Mouse (Mus musculus) hindbrain, embryonic 16.5 days (tissue): Measurements from ENCODE around the gene Cdc6. TPM values are rescaled to one million over a fixed set of nuclear protein-coding genes. Genes with fewer than 3 reads are reported as not detected.

Experiments
- ATAC-seq: fragments of 200-750 bp; cut with Nextera tagmentation; 2 replicates; pipeline ENCODE4 v1.8.0; 2017; ENCODE audit warnings: moderate TSS enrichment, moderate library complexity
- H3K27ac ChIP-seq: fragments of 300-500 bp; sonication (generic); 2 replicates; pipeline ENCODE4 v1.5.1; 2014; ENCODE audit warnings: low read depth, mild to moderate bottlenecking, control low read depth, low read length, moderate library complexity
- H3K27me3 ChIP-seq: fragments of 300-500 bp; sonication (generic); replicated peaks from 2 replicates; pipeline ENCODE4 v1.6.1; 2014; ENCODE audit warnings: low read length; ENCODE audit not compliant: control insufficient read depth, insufficient read depth
- H3K36me3 ChIP-seq: fragments of 300-500 bp; sonication (generic); 2 replicates; pipeline ENCODE4 v1.6.1; 2014; ENCODE audit warnings: mild to moderate bottlenecking, low read length, moderate library complexity, mixed read lengths; ENCODE audit not compliant: control insufficient read depth, insufficient read depth
- H3K4me1 ChIP-seq: fragments of 300-500 bp; sonication (generic); 2 replicates; pipeline ENCODE4 v1.6.1; 2014; ENCODE audit warnings: low read depth, low read length; ENCODE audit not compliant: control insufficient read depth, insufficient read depth
- H3K4me2 ChIP-seq: fragments of 300-500 bp; sonication (generic); 2 replicates; pipeline ENCODE4 v1.6.1; 2014; ENCODE audit warnings: mild to moderate bottlenecking, low read length, control low read depth, moderate library complexity
- H3K4me3 ChIP-seq: fragments of 300-500 bp; sonication (generic); 2 replicates; pipeline ENCODE4 v1.5.1; 2014; ENCODE audit warnings: mild to moderate bottlenecking, low read length, control low read depth, moderate library complexity
- H3K9ac ChIP-seq: fragments of 300-500 bp; sonication (generic); 2 replicates; pipeline ENCODE4 v1.6.1; 2014; ENCODE audit warnings: low read depth, mild to moderate bottlenecking, control low read depth, low read length, moderate library complexity
- H3K9me3 ChIP-seq: fragments of 300-500 bp; sonication (generic); 2 replicates; pipeline ENCODE4 v1.6.1; 2014; ENCODE audit warnings: mild to moderate bottlenecking, low read length, moderate library complexity; ENCODE audit not compliant: control insufficient read depth
- WGBS: fragments of 180-500 bp; shearing (Covaris S2); extraction: QIAGEN DNeasy Blood & Tissue Kit; methylation state at CpG from one replicate; pipeline ENCODE4 v1.1.7; 2014; 5-methylcytosine and 5-hydroxymethylcytosine counted together
- polyA plus RNA-seq: library from polyadenylated mRNA; unstranded; fragments of >200 nt; fragmentation: Nextera tagmentation; extraction: Ambion mirVana; gene quantifications from 2 replicates; pipeline ENCODE4 v1.2.1, GENCODE M21; 2015

Cdc6 gene
- polyA plus RNA-seq, result 4.6 and 6.3 TPM in 2 replicates

GRCm38 (mm10) chr11:98907437-98908173 lies at the start of gene Cdc6:
TSS of gene Cdc6 (plus strand) at chr11:98907801.
- Histone ChIP-seq H3K9me3 (no peaks in the 10 kb centered on the region), H3K27ac (no peak within 1 kb of the TSS), H3K4me2 (peak within 1 kb of the TSS; percentile 98), H3K4me3 (peak within 1 kb of the TSS; percentile 52), H3K36me3 (no peaks in the 10 kb centered on the region), H3K9ac (peak within 1 kb of the TSS; percentile 52), H3K4me1 (peaks cover 6% of the 10 kb centered on the region), H3K27me3 (no peaks in the 10 kb centered on the region)
- ATAC-seq, result peak; percentile 98
- under 1% methylated on average over 49 of the region's 49 CpGs for WGBS

- Histone ChIP-seq H3K4me3 (no peak overlapping the region), H3K9ac (no peak overlapping the region), H3K27me3 (no peaks in the 10 kb centered on the region), H3K36me3 (no peaks in the 10 kb centered on the region), H3K4me2 (no peak overlapping the region), H3K9me3 (no peaks in the 10 kb centered on the region), H3K27ac (no peak overlapping the region), H3K4me1 (peaks cover 3% of the 10 kb centered on the region; the same call in 1 of the 2 replicates)
- peak; percentile 40; the same call in 1 of the 2 replicates for ATAC-seq
- WGBS, result 32% methylated on average over 14 of the region's 14 CpGs
Measured at GRCm38 (mm10) chr11:98858759-98859731, 48.6 kb upstream of the Cdc6 start.

- 0 out of 2 replicates have a peak, but pooled peaks cover 2% of the 10 kb centered on the region for H3K36me3 ChIP-seq
- WGBS, result 5% methylated on average over 41 of the region's 41 CpGs
- peaks cover 3% of the 10 kb centered on the region; the same call in 1 of the 2 replicates for H3K4me1 ChIP-seq
- H3K4me2 ChIP-seq, result peak within 1 kb of the TSS; percentile 86
- peak within 1 kb of the TSS; percentile 96 for H3K27ac ChIP-seq
- H3K9me3 ChIP-seq, result no peaks in the 10 kb centered on the region
- H3K4me3 ChIP-seq, result peak within 1 kb of the TSS; percentile 68
- H3K27me3 ChIP-seq, result no peaks in the 10 kb centered on the region
- H3K9ac ChIP-seq, result peak within 1 kb of the TSS; percentile 83
- peak; percentile 86 for ATAC-seq
Measured at GRCm38 (mm10) chr11:98863028-98863750, 44.4 kb upstream of the Cdc6 start, which contains the start of gene Wipf2. TSS of gene Wipf2 (plus strand) at chr11:98863638.

- Histone ChIP-seq H3K36me3 (0 out of 2 replicates have a peak, but pooled peaks cover 2% of the 10 kb centered on the region), H3K9ac (peak overlapping the region; percentile 83), H3K4me2 (peak overlapping the region; percentile 69), H3K4me3 (peak overlapping the region; percentile 68), H3K27ac (peak overlapping the region; percentile 96), H3K27me3 (no peaks in the 10 kb centered on the region), H3K9me3 (no peaks in the 10 kb centered on the region), H3K4me1 (peaks cover 3% of the 10 kb centered on the region; the same call in 1 of the 2 replicates)
- WGBS, result under 1% methylated on average over 38 of the region's 39 CpGs
- peak; percentile 60 for ATAC-seq
Measured at GRCm38 (mm10) chr11:98863751-98864429, 43.7 kb upstream of the Cdc6 start.

- WGBS, result 32% methylated on average over 12 of the region's 12 CpGs
Measured at GRCm38 (mm10) chr11:98867293-98867692, 40.3 kb upstream of the Cdc6 start.

GRCm38 (mm10) chr11:98869906-98870305 lies 37.7 kb upstream of the Cdc6 start:
- no peak for ATAC-seq
- 94% methylated on average over 8 of the region's 8 CpGs for WGBS
- Histone ChIP-seq H3K4me2 (no peak overlapping the region), H3K9ac (no peak overlapping the region), H3K4me3 (no peak overlapping the region), H3K9me3 (no peaks in the 10 kb centered on the region), H3K27me3 (no peaks in the 10 kb centered on the region), H3K4me1 (peaks cover 2% of the 10 kb centered on the region; the same call in 1 of the 2 replicates), H3K36me3 (0 out of 2 replicates have a peak, but pooled peaks cover 2% of the 10 kb centered on the region), H3K27ac (no peak overlapping the region)

More at GRCm38 (mm10) chr11:98867293-98867692, 40.3 kb upstream of the Cdc6 start:
- no peak overlapping the region for H3K4me2 ChIP-seq
- H3K4me3 ChIP-seq, result no peak overlapping the region
- ATAC-seq, result peak; percentile 60
- H3K27ac ChIP-seq, result 0 out of 2 replicates have a peak overlapping the region, but pooled peaks have one; percentile 55
- no peaks in the 10 kb centered on the region for H3K27me3 ChIP-seq
- no peak overlapping the region for H3K9ac ChIP-seq
- H3K9me3 ChIP-seq, result no peaks in the 10 kb centered on the region
- H3K4me1 ChIP-seq, result peaks cover 5% of the 10 kb centered on the region; the same call in 1 of the 2 replicates
- H3K36me3 ChIP-seq, result 0 out of 2 replicates have a peak, but pooled peaks cover 2% of the 10 kb centered on the region

GRCm38 (mm10) chr11:98870791-98871190 lies 36.8 kb upstream of the Cdc6 start:
- H3K27me3 ChIP-seq, result no peaks in the 10 kb centered on the region
- 0 out of 2 replicates have a peak, but pooled peaks cover 2% of the 10 kb centered on the region for H3K36me3 ChIP-seq
- H3K9me3 ChIP-seq, result no peaks in the 10 kb centered on the region
- no peak overlapping the region for H3K4me3 ChIP-seq
- H3K27ac ChIP-seq, result no peak overlapping the region
- WGBS, result 82% methylated on average over 5 of the region's 5 CpGs
- H3K4me2 ChIP-seq, result no peak overlapping the region
- no peak overlapping the region for H3K9ac ChIP-seq
- no peak for ATAC-seq
- peaks cover 2% of the 10 kb centered on the region; the same call in 1 of the 2 replicates for H3K4me1 ChIP-seq

- Histone ChIP-seq H3K4me2 (no peak overlapping the region), H3K27me3 (no peaks in the 10 kb centered on the region), H3K9me3 (no peaks in the 10 kb centered on the region), H3K27ac (no peak overlapping the region), H3K4me1 (peaks cover 2% of the 10 kb centered on the region; the same call in 1 of the 2 replicates), H3K9ac (no peak overlapping the region), H3K4me3 (no peak overlapping the region), H3K36me3 (0 out of 2 replicates have a peak, but pooled peaks cover 2% of the 10 kb centered on the region)
- 54% methylated on average over 4 of the region's 4 CpGs for WGBS
- ATAC-seq, result no peak
Measured at GRCm38 (mm10) chr11:98871416-98871815, 36.2 kb upstream of the Cdc6 start.
